18 mouse cellular contexts compared by ENCODE assay signal in genomic region chr2:110970158-110970557, GRCm38 (mm10). TPM values are rescaled to one million over a fixed set of nuclear protein-coding genes. Genes with fewer than 3 reads are reported as not detected.
"Had no signal": no experiment of that assay in that cellular context is flagged by ENCODE, and none has a peak within 500 bp of the region (broad histone marks: within the 10 kb centered on the region; RNA-seq: fewer than 3 reads in every experiment).

No protein-coding gene starts in this region.

- H3K9ac ChIP-seq: neural tube, embryonic 13.5 days; neural tube, embryonic 15.5 days; stomach, embryonic 15.5 days had no signal

- H3K27ac ChIP-seq: neural tube, embryonic 13.5 days; neural tube, embryonic 15.5 days; stomach, embryonic 15.5 days; stomach, postnatal 0 days had no signal

- H3K4me1 ChIP-seq: neural tube, embryonic 13.5 days; neural tube, embryonic 15.5 days; stomach, embryonic 15.5 days had no signal

- H3K9me3 ChIP-seq: neural tube, embryonic 13.5 days; neural tube, embryonic 15.5 days; stomach, embryonic 15.5 days had no signal

- DNase-seq: retina, postnatal 1 day; right cerebral cortex, adult 18-20 months; right cerebral cortex, postnatal 14 days; right cerebral cortex, postnatal 25 days; right cerebral cortex, postnatal 4 days; spleen, adult 18-20 months; thymus, adult 18-20 months; thymus, adult 2 months; thymus, postnatal 14 days; thymus, postnatal 25 days; thymus, postnatal 36 days; thymus, postnatal 4 days had no signal

- H3K36me3 ChIP-seq: neural tube, embryonic 13.5 days; neural tube, embryonic 15.5 days; stomach, embryonic 15.5 days had no signal

- H3K27me3 ChIP-seq: neural tube, embryonic 13.5 days; neural tube, embryonic 15.5 days; stomach, embryonic 15.5 days had no signal

- H3K4me3 ChIP-seq: neural tube, embryonic 13.5 days; neural tube, embryonic 15.5 days; stomach, embryonic 15.5 days had no signal

- H3K4me2 ChIP-seq: neural tube, embryonic 13.5 days; neural tube, embryonic 15.5 days; stomach, embryonic 15.5 days had no signal

RNA-seq across cellular contexts. Expression of gene Ano3, which starts 19.4 kb away (rescaled TPM):
- polyA plus RNA-seq: small intestine, adult 2 months; spleen, adult 2 months; thymus, adult 2 months had no signal
